Mouse (Mus musculus): ENCODE data around the gene Gm14406.
"Not testable (repeated sequence)": the region's sequence is repeated elsewhere in the genome, so short reads cannot be mapped to it uniquely, and the experiment has no call there.

Gene Gm14406

GRCm38 (mm10) chr2:177577998-177578397 is at the start of gene Gm14406:
Gm14406 (minus strand) TSS chr2:177578210.
- DNase-seq: not testable (repeated sequence)

- DNase-seq: not testable (repeated sequence)
These were observed 2.9 kb downstream of the Gm14406 start for GRCm38 (mm10) chr2:177575141-177575540.

GRCm38 (mm10) chr2:177559365-177559764 is 18.6 kb downstream of the Gm14406 start:
- DNase-seq: not testable (repeated sequence)

GRCm38 (mm10) chr2:177555261-177555660 is 22.7 kb downstream of the Gm14406 start:
- DNase-seq: not testable (repeated sequence)

GRCm38 (mm10) chr2:177537717-177538116 is 40.3 kb downstream of the Gm14406 start:
- not testable (repeated sequence) for DNase-seq

GRCm38 (mm10) chr2:177537141-177537540 is 40.9 kb downstream of the Gm14406 start:
- DNase-seq: not testable (repeated sequence)

GRCm38 (mm10) chr2:177535876-177536275 is 42.1 kb downstream of the Gm14406 start:
- DNase-seq: no peak

GRCm38 (mm10) chr2:177524171-177524570 is 53.8 kb downstream of the Gm14406 start:
- not testable (repeated sequence) for DNase-seq

GRCm38 (mm10) chr2:177523674-177524073 is 54.3 kb downstream of the Gm14406 start:
- DNase-seq: not testable (repeated sequence)

- DNase-seq: no peak
These were observed 54.9 kb downstream of the Gm14406 start for GRCm38 (mm10) chr2:177523061-177523460.

- DNase-seq: no peak
These were observed 58.0 kb downstream of the Gm14406 start for GRCm38 (mm10) chr2:177520035-177520434.

All from cerebellum, adult 9-11 months (tissue).